Comparison of ENCODE assay signal across 10 mouse cellular contexts in genomic region chr10:25433524-25433923, GRCm38 (mm10).
DNase-seq lines count a peak whose midpoint lies in the region; ATAC-seq and TF ChIP-seq lines count a peak whose summit lies in the region.
"Had no signal": no experiment of that assay in that cellular context is flagged by ENCODE, and none has a peak within 500 bp of the region (broad histone marks: within the 10 kb centered on the region; RNA-seq: fewer than 3 reads in every experiment).

No protein-coding gene starts in this region.

- TF ChIP-seq CTCF in midbrain, postnatal 0 days (IDR thresholded peaks at IDR 0.05), result no peak

- WGBS in heart, embryonic 12.5 days, result 13% methylated on average over 3 of the region's 3 CpGs
- 9% methylated on average over 3 of the region's 3 CpGs for WGBS in midbrain, embryonic 10.5 days
- WGBS in midbrain, postnatal 0 days, result 10% methylated on average over 3 of the region's 3 CpGs
- WGBS in embryonic facial prominence, embryonic 14.5 days, result 22% methylated on average over 3 of the region's 3 CpGs

- no peak for DNase-seq in heart, postnatal 25 days (ENCODE audit: low spot score)
- peak; percentile 43 for DNase-seq in midbrain, embryonic 10.5 days (ENCODE audit: low spot score)
- no peak for DNase-seq in midbrain, postnatal 0 days (ENCODE audit: low spot score)
- DNase-seq in embryonic facial prominence, embryonic 14.5 days (ENCODE audit: low spot score), result peak; percentile 86
- DNase-seq in retina, postnatal 1 day, result peak; percentile 99
- DNase-seq in ovary, postnatal 36 days (ENCODE audit: low spot score), result no peak
- DNase-seq in adrenal gland, postnatal 14 days, result no peak
- DNase-seq: kidney, adult 18-20 months; lung, postnatal 4 days had no signal

- peaks cover 56% of the 10 kb centered on the region for H3K4me1 ChIP-seq in heart, embryonic 12.5 days (replicated peaks)
- H3K4me1 ChIP-seq in midbrain, embryonic 10.5 days, result peaks cover 35% of the 10 kb centered on the region
- H3K4me1 ChIP-seq in midbrain, postnatal 0 days (ENCODE audit: insufficient read depth, low read length), result no peaks in the 10 kb centered on the region
- peaks cover 57% of the 10 kb centered on the region for H3K4me1 ChIP-seq in embryonic facial prominence, embryonic 14.5 days (ENCODE audit: control insufficient read depth, insufficient read depth, low read length)

- H3K9me3 ChIP-seq in heart, embryonic 12.5 days (replicated peaks), result no peaks in the 10 kb centered on the region
- no peaks in the 10 kb centered on the region for H3K9me3 ChIP-seq in midbrain, embryonic 10.5 days (replicated peaks)
- H3K9me3 ChIP-seq in midbrain, postnatal 0 days (ENCODE audit: low read length), result no peaks in the 10 kb centered on the region
- no peaks in the 10 kb centered on the region for H3K9me3 ChIP-seq in embryonic facial prominence, embryonic 14.5 days (ENCODE audit: control insufficient read depth, low read length)

- H3K4me2 ChIP-seq in heart, embryonic 12.5 days, result peak overlapping the region; percentile 39
- no peak overlapping the region for H3K4me2 ChIP-seq in midbrain, postnatal 0 days (ENCODE audit: low read depth, low read length, poor library complexity, severe bottlenecking)
- H3K4me2 ChIP-seq in embryonic facial prominence, embryonic 14.5 days (ENCODE audit: low read depth, low read length), result no peak overlapping the region

- H3K36me3 ChIP-seq in heart, embryonic 12.5 days, result no peaks in the 10 kb centered on the region
- no peaks in the 10 kb centered on the region for H3K36me3 ChIP-seq in midbrain, embryonic 10.5 days
- H3K36me3 ChIP-seq in midbrain, postnatal 0 days (ENCODE audit: insufficient read depth, low read length), result no peaks in the 10 kb centered on the region
- no peaks in the 10 kb centered on the region for H3K36me3 ChIP-seq in embryonic facial prominence, embryonic 14.5 days (ENCODE audit: control insufficient read depth, insufficient read depth, low read length)

- peak overlapping the region; percentile 60 for H3K27ac ChIP-seq in heart, embryonic 12.5 days (ENCODE audit: poor library complexity, severe bottlenecking)
- H3K27ac ChIP-seq in midbrain, embryonic 10.5 days (replicated peaks), result peak overlapping the region; percentile 68; the same call in 1 of the 2 replicates
- H3K27ac ChIP-seq in midbrain, postnatal 0 days (ENCODE audit: low read depth, low read length), result no peak overlapping the region
- peak overlapping the region; percentile 17; the same call in 1 of the 2 replicates for H3K27ac ChIP-seq in embryonic facial prominence, embryonic 14.5 days (replicated peaks; ENCODE audit: low read depth, low read length)

- peak; percentile 43; the same call in 1 of the 2 replicates for ATAC-seq in heart, embryonic 12.5 days (ENCODE audit: insufficient number of reproducible peaks, low FRiP score)
- ATAC-seq in midbrain, postnatal 0 days (ENCODE audit: low FRiP score), result no peak
- ATAC-seq in embryonic facial prominence, embryonic 14.5 days (ENCODE audit: low read depth), result peak; percentile 81

- no peaks in the 10 kb centered on the region for H3K27me3 ChIP-seq in heart, embryonic 12.5 days (replicated peaks)
- H3K27me3 ChIP-seq in midbrain, embryonic 10.5 days (ENCODE audit: low read depth, poor library complexity, severe bottlenecking), result no peaks in the 10 kb centered on the region
- H3K27me3 ChIP-seq in midbrain, postnatal 0 days (ENCODE audit: insufficient read depth, low read length), result no peaks in the 10 kb centered on the region
- no peaks in the 10 kb centered on the region for H3K27me3 ChIP-seq in embryonic facial prominence, embryonic 14.5 days (replicated peaks; ENCODE audit: control insufficient read depth, insufficient read depth, low read length)

- no peak overlapping the region for H3K4me3 ChIP-seq in heart, embryonic 12.5 days
- no peak overlapping the region for H3K4me3 ChIP-seq in midbrain, embryonic 10.5 days
- H3K4me3 ChIP-seq in midbrain, postnatal 0 days (ENCODE audit: low read depth, low read length), result no peak overlapping the region
- H3K4me3 ChIP-seq in embryonic facial prominence, embryonic 14.5 days (ENCODE audit: low read depth, low read length), result no peak overlapping the region

- intact Hi-C loops in heart, postnatal 25 days (cut with DNase I), result loop anchor here (10.0 kb wide), 1 partner anchor 51 kb away; no protein-coding TSS in a partner anchor

- H3K9ac ChIP-seq in heart, embryonic 12.5 days, result no peak overlapping the region
- H3K9ac ChIP-seq in midbrain, postnatal 0 days (replicated peaks; ENCODE audit: low read length, poor library complexity, severe bottlenecking), result no peak overlapping the region
- no peak overlapping the region for H3K9ac ChIP-seq in embryonic facial prominence, embryonic 14.5 days (ENCODE audit: low read depth, low read length)

Comparison
In these comparisons a context has a peak if more than half of its experiments do, and no peak if none do; other contexts are left out.
1. DNase-seq: peak in midbrain, embryonic 10.5 days (single experiment), embryonic facial prominence, embryonic 14.5 days (single experiment) and retina, postnatal 1 day (single experiment); none in heart, postnatal 25 days (single experiment), midbrain, postnatal 0 days (single experiment), ovary, postnatal 36 days (single experiment) and adrenal gland, postnatal 14 days (single experiment).